Mouse (Mus musculus): ENCODE results near the gene Rangap1.

- TF ChIP-seq GATA1 (IDR thresholded peaks at IDR 0.05; ENCODE audit: low read length) (no peak), TAL1 (IDR thresholded peaks at IDR 0.05; ENCODE audit: low read length) (no peak)
Measured at GRCm38 (mm10) chr15:81759542-81759941, 14.2 kb upstream of the Rangap1 start.
